Mouse (Mus musculus) small intestine, adult 2 months (tissue): Measurements from ENCODE around the gene Nudt1.
A peak's percentile ranks its signal among the peaks of the same experiment; 100 is the strongest.

Experiments
- CTCF ChIP-seq: fragments of 200-500 bp; IDR thresholded peaks from 2 replicates; pipeline ENCODE4 v1.5.1; 2012; ENCODE audit warnings: low read depth, mild to moderate bottlenecking, control low read depth, inconsistent platforms, low read length, moderate library complexity, mixed read lengths; ENCODE audit not compliant: insufficient replicate concordance, insufficient read length; ENCODE audit errors: extremely low read depth
- POLR2A ChIP-seq: fragments of 200-500 bp; IDR thresholded peaks from 2 replicates; pipeline ENCODE4 v1.6.1; 2012; ENCODE audit warnings: low read depth, mild to moderate bottlenecking, control low read depth, inconsistent platforms, low read length, moderate library complexity

DNA sequence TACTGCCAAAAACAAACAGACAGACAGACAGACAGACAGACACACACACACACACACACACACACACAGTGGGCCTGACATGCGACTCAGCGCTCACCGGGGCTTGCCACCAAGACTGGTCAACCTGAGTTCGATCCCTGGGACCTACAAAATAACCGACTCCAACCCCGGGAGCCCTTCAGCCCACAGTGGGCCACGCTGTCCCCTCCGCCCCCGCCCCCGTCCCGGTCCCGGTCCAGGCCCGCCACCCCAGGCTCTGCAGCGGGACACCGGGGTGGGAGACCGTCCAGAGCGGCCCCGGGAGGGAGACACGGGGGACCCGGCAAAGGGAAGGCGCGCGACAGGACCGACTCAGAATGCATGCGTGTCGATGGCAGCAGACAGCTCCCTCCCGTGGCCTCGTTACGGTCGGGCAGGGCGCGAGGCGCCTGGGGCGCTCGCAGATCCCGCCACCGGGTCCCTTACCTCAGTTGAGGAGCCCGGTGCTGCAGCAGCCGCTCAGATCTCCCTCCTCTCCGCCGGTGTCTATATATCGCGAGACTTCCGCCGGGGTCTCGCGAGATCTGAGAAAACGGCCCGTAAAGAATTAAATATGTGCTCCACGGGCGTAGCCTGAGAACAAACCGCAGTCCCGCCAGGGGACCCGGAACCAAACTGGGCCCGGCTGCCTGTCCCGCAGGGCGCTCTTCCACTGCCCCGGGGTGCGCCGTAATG lies at the start of gene Nudt1, which contains the start of gene Mad1l1:
- TF ChIP-seq POLR2A (peak; percentile 93), CTCF (no peak)
